Mouse (Mus musculus) thymus, adult 2 months (tissue): ENCODE data around the gene Cnnm1. TPM values are rescaled to one million over a fixed set of nuclear protein-coding genes. Genes with fewer than 3 reads are reported as not detected.

Experiments
- DNase-seq: peaks from one replicate; pipeline ENCODE4 v3.0.0; 2021
- H3K27ac ChIP-seq: fragments of 200-500 bp; 2 replicates; pipeline ENCODE4 v1.5.1; 2012; ENCODE audit warnings: low read length, control low read depth; ENCODE audit not compliant: control insufficient read depth, insufficient read depth
- H3K27me3 ChIP-seq: fragments of 200-500 bp; 2 replicates; pipeline ENCODE4 v1.6.1; 2012; ENCODE audit warnings: mild to moderate bottlenecking, low read length, moderate library complexity, mixed read lengths; ENCODE audit not compliant: control insufficient read depth, insufficient read depth
- H3K36me3 ChIP-seq: fragments of 200-500 bp; 2 replicates; pipeline ENCODE4 v1.6.1; 2012; ENCODE audit warnings: mild to moderate bottlenecking, low read length, moderate library complexity; ENCODE audit not compliant: control insufficient read depth, insufficient read depth
- H3K4me1 ChIP-seq: fragments of 200-500 bp; replicated peaks from 2 replicates; pipeline ENCODE4 v1.6.1; 2012; ENCODE audit warnings: low read length; ENCODE audit not compliant: control insufficient read depth, insufficient read depth
- H3K4me3 ChIP-seq: fragments of 200-500 bp; 2 replicates; pipeline ENCODE4 v1.5.1; 2012; ENCODE audit warnings: mild to moderate bottlenecking, low read length, control low read depth, moderate library complexity; ENCODE audit not compliant: control insufficient read depth, insufficient read depth
- CTCF ChIP-seq: fragments of 200-500 bp; IDR thresholded peaks from 2 replicates; pipeline ENCODE4 v1.5.1; 2012; ENCODE audit warnings: mild to moderate bottlenecking, control low read depth, low read length, moderate library complexity, borderline replicate concordance; ENCODE audit not compliant: control insufficient read depth, poor library complexity, insufficient read depth; ENCODE audit errors: extremely low read depth
- POLR2A ChIP-seq: fragments of 200-500 bp; IDR thresholded peaks from 2 replicates; pipeline ENCODE4 v1.6.1; 2012; ENCODE audit warnings: mild to moderate bottlenecking, low read length, control low read depth, moderate library complexity; ENCODE audit not compliant: control insufficient read depth, poor library complexity, insufficient read depth; ENCODE audit errors: extremely low read depth
- WGBS: fragments of 180-500 bp; shearing (Covaris S2); methylation state at CpG from one replicate; pipeline ENCODE4 v1.1.7; 2018; 5-methylcytosine and 5-hydroxymethylcytosine counted together
- polyA plus RNA-seq: library from polyadenylated mRNA; depleted of rRNA; stranded (reverse); fragments of >200 nt; gene quantifications from 2 replicates; pipeline ENCODE4 v1.2.3, GENCODE M21; 2012; rRNA removed

The Cnnm1 gene
- 2.4 and 2.9 TPM in 2 replicates for polyA plus RNA-seq

GRCm38 (mm10) chr19:43440112-43440737, at the start of gene Cnnm1:
Cnnm1 (plus strand) TSS chr19:43440436.
- Histone ChIP-seq H3K36me3 (no peaks in the 10 kb centered on the region), H3K4me3 (peak within 1 kb of the TSS; percentile 54), H3K27ac (no peak within 1 kb of the TSS), H3K4me1 (peaks cover 14% of the 10 kb centered on the region), H3K27me3 (peaks cover 9% of the 10 kb centered on the region; the same call in 1 of the 2 replicates)
- TF ChIP-seq POLR2A, result no peak
- no peak for TF ChIP-seq CTCF
- WGBS, result 1% methylated on average over 51 of the region's 51 CpGs
- peak; percentile 74 for DNase-seq

- Histone ChIP-seq H3K4me1 (no peaks in the 10 kb centered on the region), H3K36me3 (no peaks in the 10 kb centered on the region), H3K27me3 (no peaks in the 10 kb centered on the region), H3K27ac (no peak overlapping the region), H3K4me3 (no peak overlapping the region)
- 9% methylated on average over 4 of the region's 4 CpGs for WGBS
- TF ChIP-seq POLR2A (no peak), CTCF (no peak)
- peak; percentile 35 for DNase-seq
Measured at GRCm38 (mm10) chr19:43396327-43396726, 43.9 kb upstream of the Cnnm1 start.

- DNase-seq, result no peak
- H3K36me3 ChIP-seq, result no peaks in the 10 kb centered on the region
Measured at GRCm38 (mm10) chr19:43407181-43407580, 33.1 kb upstream of the Cnnm1 start.

GRCm38 (mm10) chr19:43415565-43415964, 24.7 kb upstream of the Cnnm1 start:
- Histone ChIP-seq H3K36me3 (no peaks in the 10 kb centered on the region), H3K27ac (no peak overlapping the region), H3K27me3 (no peaks in the 10 kb centered on the region), H3K4me3 (no peak overlapping the region), H3K4me1 (peaks cover 9% of the 10 kb centered on the region)
- TF ChIP-seq POLR2A (no peak), CTCF (no peak)
- 92% methylated on average over 2 of the region's 2 CpGs for WGBS
- DNase-seq, result no peak

More at GRCm38 (mm10) chr19:43407181-43407580, 33.1 kb upstream of the Cnnm1 start:
- H3K4me1 ChIP-seq, result no peaks in the 10 kb centered on the region
- no peak overlapping the region for H3K4me3 ChIP-seq
- no peak overlapping the region for H3K27ac ChIP-seq
- TF ChIP-seq CTCF (no peak), POLR2A (no peak)
- no peaks in the 10 kb centered on the region for H3K27me3 ChIP-seq
- WGBS, result 45% methylated on average over 1 of the region's 1 CpGs

- peak; percentile 33 for DNase-seq
- Histone ChIP-seq H3K4me3 (no peak overlapping the region), H3K4me1 (peaks cover 9% of the 10 kb centered on the region), H3K36me3 (no peaks in the 10 kb centered on the region), H3K27me3 (no peaks in the 10 kb centered on the region), H3K27ac (peak overlapping the region; percentile 56; the same call in 1 of the 2 replicates)
- WGBS, result 16% methylated on average over 3 of the region's 3 CpGs
- no peak for TF ChIP-seq CTCF
- TF ChIP-seq POLR2A, result no peak
Measured at GRCm38 (mm10) chr19:43420506-43420905, 19.7 kb upstream of the Cnnm1 start.

GRCm38 (mm10) chr19:43424082-43424481, 16.2 kb upstream of the Cnnm1 start:
- Histone ChIP-seq H3K4me1 (peaks cover 6% of the 10 kb centered on the region), H3K36me3 (no peaks in the 10 kb centered on the region), H3K27me3 (no peaks in the 10 kb centered on the region; the same call in 1 of the 2 replicates), H3K27ac (no peak overlapping the region), H3K4me3 (no peak overlapping the region)
- DNase-seq, result no peak
- TF ChIP-seq CTCF (no peak), POLR2A (no peak)
- WGBS, result 80% methylated on average over 2 of the region's 2 CpGs

GRCm38 (mm10) chr19:43427446-43428224, 12.6 kb upstream of the Cnnm1 start:
- H3K4me1 ChIP-seq, result no peaks in the 10 kb centered on the region
- no peak overlapping the region for H3K27ac ChIP-seq
- no peak for DNase-seq
- no peaks in the 10 kb centered on the region for H3K36me3 ChIP-seq
- no peak overlapping the region for H3K4me3 ChIP-seq
- H3K27me3 ChIP-seq, result no peaks in the 10 kb centered on the region; the same call in 1 of the 2 replicates
- 91% methylated on average over 24 of the region's 24 CpGs for WGBS
- TF ChIP-seq CTCF, result no peak
- TF ChIP-seq POLR2A, result no peak
